Mouse (Mus musculus) intestine, embryonic 14.5 days (tissue): ENCODE results near the gene Igf1r. TPM values are rescaled to one million over a fixed set of nuclear protein-coding genes. Genes with fewer than 3 reads are reported as not detected.

Source experiments
- ATAC-seq: fragments of 200-750 bp; cut with Nextera tagmentation; replicated peaks from 2 replicates; pipeline ENCODE4 v1.8.0; 2017; ENCODE audit warnings: low read depth, moderate number of reproducible peaks, moderate TSS enrichment, moderate library complexity; ENCODE audit not compliant: low FRiP score, low TSS enrichment
- DNase-seq: peaks from one replicate; pipeline ENCODE4 v3.0.0-alpha.2; 2018; ENCODE audit warnings: low spot score
- H3K27ac ChIP-seq: fragments of 300-500 bp; sonication (generic); 2 replicates; pipeline ENCODE4 v1.5.1; 2014; ENCODE audit warnings: low read depth, mild to moderate bottlenecking, control low read depth
- H3K27me3 ChIP-seq: fragments of 300-500 bp; sonication (generic); replicated peaks from 2 replicates; pipeline ENCODE4 v1.6.1; 2014; ENCODE audit warnings: low read length, control low read depth; ENCODE audit not compliant: control insufficient read depth, insufficient read depth
- H3K36me3 ChIP-seq: fragments of 300-500 bp; sonication (generic); 2 replicates; pipeline ENCODE4 v1.6.1; 2014; ENCODE audit warnings: low read length, control low read depth; ENCODE audit not compliant: control insufficient read depth, insufficient read depth
- H3K4me1 ChIP-seq: fragments of 300-500 bp; sonication (generic); replicated peaks from 2 replicates; pipeline ENCODE4 v1.6.1; 2014; ENCODE audit warnings: low read length, control low read depth, mixed read lengths; ENCODE audit not compliant: control insufficient read depth, insufficient read depth
- H3K4me2 ChIP-seq: fragments of 300-500 bp; sonication (generic); 2 replicates; pipeline ENCODE4 v1.6.1; 2014; ENCODE audit warnings: low read length
- H3K4me3 ChIP-seq: fragments of 300-500 bp; sonication (generic); 2 replicates; pipeline ENCODE4 v1.5.1; 2014; ENCODE audit warnings: low read depth, low read length, control low read depth, mixed read lengths
- H3K9ac ChIP-seq: fragments of 300-500 bp; sonication (generic); 2 replicates; pipeline ENCODE4 v1.6.1; 2014; ENCODE audit warnings: mild to moderate bottlenecking, low read length
- H3K9me3 ChIP-seq: fragments of 300-500 bp; sonication (generic); 2 replicates; pipeline ENCODE4 v1.6.1; 2016; ENCODE audit warnings: low read length, control low read depth; ENCODE audit not compliant: control insufficient read depth
- WGBS: fragments of 180-500 bp; shearing (Covaris S2); extraction: QIAGEN DNeasy Blood & Tissue Kit; methylation state at CpG from one replicate; pipeline ENCODE4 v1.1.7; 2014; 5-methylcytosine and 5-hydroxymethylcytosine counted together
- polyA plus RNA-seq: library from polyadenylated mRNA; unstranded; fragments of >200 nt; fragmentation: Nextera tagmentation; extraction: Ambion mirVana; gene quantifications from 2 replicates; pipeline ENCODE4 v1.2.1, GENCODE M21; 2014

The Igf1r gene
- polyA plus RNA-seq, 1 experiment from 2014 or later, result 18.4 TPM

DNA sequence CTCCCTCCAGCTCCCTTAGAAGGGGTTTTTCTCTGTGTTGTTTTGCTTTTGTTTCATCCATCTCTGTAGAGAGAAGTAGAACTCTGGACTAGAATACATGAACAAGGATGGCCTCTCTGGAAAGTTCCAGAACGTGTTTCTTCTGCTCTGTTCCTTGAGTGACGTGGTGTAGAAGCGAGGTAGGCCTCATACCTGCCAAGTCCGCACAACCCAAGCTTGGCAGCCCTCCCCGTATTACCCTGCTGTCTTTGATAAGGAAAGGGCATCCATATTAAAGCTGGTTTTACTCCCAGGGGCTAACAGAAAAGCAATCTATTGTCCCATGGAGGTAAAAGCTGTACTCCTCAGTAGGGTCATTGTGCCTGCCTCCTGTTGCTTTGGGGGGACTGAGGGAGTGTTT lies 164.9 kb downstream of the Igf1r start:
- Histone ChIP-seq H3K36me3 (0 out of 2 replicates have a peak, but pooled peaks cover 7% of the 10 kb centered on the region), H3K9ac (no peak overlapping the region), H3K27ac (no peak overlapping the region), H3K4me3 (no peak overlapping the region), H3K9me3 (no peaks in the 10 kb centered on the region), H3K27me3 (no peaks in the 10 kb centered on the region), H3K4me2 (no peak overlapping the region), H3K4me1 (peaks cover 16% of the 10 kb centered on the region)
- 76% methylated on average over 5 of the region's 5 CpGs for WGBS
- ATAC-seq (no peak), DNase-seq (no peak)

DNA sequence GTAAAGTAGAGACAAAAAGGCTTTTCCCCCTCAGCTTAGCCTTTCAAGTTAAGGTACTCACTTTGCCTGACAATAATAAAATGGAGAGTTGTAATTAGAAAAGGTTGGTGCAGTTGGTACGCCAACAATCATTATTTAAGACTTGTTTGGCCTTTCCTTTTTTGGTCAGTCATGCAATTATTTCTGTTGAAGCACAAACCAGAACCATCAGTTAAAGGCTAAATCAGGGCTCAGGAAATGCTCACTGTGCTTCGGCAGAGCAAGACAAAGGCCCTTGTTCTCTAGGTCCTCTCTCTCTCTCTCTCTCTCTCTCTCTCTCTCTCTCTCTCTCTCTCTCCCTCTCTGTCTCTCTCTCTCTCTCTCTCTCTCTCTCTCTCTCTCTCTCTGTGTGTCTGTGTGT lies 165.4 kb downstream of the Igf1r start:
- H3K27ac ChIP-seq, result no peak overlapping the region
- H3K4me2 ChIP-seq, result no peak overlapping the region
- DNase-seq, result no peak
- 50% methylated on average over 2 of the region's 2 CpGs for WGBS
- no peak for ATAC-seq
- no peak overlapping the region for H3K4me3 ChIP-seq
- H3K27me3 ChIP-seq, result no peaks in the 10 kb centered on the region
- 0 out of 2 replicates have a peak, but pooled peaks cover 7% of the 10 kb centered on the region for H3K36me3 ChIP-seq
- H3K4me1 ChIP-seq, result peaks cover 16% of the 10 kb centered on the region; the same call in 1 of the 2 replicates
- no peaks in the 10 kb centered on the region for H3K9me3 ChIP-seq
- H3K9ac ChIP-seq, result no peak overlapping the region

DNA sequence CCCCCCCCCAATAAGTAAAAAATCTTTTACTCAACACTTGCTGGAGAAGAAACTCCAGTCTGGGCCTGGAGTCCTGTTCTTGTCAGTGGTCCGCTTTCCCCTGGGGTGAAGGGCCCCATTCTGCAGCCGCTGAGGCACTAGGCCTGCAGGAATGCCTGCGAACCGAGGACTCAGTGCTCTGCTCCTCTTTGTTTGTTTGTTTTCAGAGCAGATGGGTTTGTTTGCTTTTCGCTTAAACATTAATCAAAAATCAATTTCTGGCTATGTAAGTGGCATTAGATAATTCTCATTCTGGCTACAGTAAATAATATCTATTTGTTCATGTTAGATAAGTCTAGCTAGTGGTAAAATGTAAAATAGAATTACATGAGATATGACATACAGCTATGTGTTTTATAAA lies 167.0 kb downstream of the Igf1r start:
- Histone ChIP-seq H3K36me3 (0 out of 2 replicates have a peak, but pooled peaks cover 7% of the 10 kb centered on the region), H3K27me3 (no peaks in the 10 kb centered on the region), H3K9me3 (no peaks in the 10 kb centered on the region), H3K4me3 (no peak overlapping the region), H3K27ac (no peak overlapping the region), H3K4me1 (peaks cover 13% of the 10 kb centered on the region; the same call in 1 of the 2 replicates), H3K9ac (no peak overlapping the region), H3K4me2 (no peak overlapping the region)
- DNase-seq, result no peak
- ATAC-seq, result no peak
- WGBS, result 46% methylated on average over 5 of the region's 5 CpGs

DNA sequence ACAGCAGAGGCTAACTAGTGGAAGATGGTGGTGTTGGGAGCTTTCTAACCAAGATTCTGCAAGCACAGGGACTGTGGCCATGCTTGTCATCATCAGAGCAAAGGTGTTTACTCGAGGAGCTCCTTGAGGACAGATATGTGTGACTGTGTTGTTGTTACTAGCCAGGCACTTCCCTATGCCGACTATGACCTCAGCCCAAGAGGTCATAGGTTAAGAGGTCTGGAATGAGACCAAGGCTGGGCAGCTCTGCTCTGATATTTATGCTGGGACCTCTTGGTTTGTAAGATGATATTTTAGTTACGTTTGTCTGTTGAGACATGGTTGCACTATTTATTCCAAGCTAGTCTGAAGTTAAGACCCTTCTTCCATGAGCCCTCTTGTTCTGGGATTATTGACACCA lies 169.8 kb downstream of the Igf1r start:
- Histone ChIP-seq H3K9ac (no peak overlapping the region), H3K27me3 (no peaks in the 10 kb centered on the region), H3K27ac (no peak overlapping the region), H3K4me2 (no peak overlapping the region), H3K4me3 (no peak overlapping the region), H3K9me3 (no peaks in the 10 kb centered on the region), H3K4me1 (peaks cover 17% of the 10 kb centered on the region), H3K36me3 (0 out of 2 replicates have a peak, but pooled peaks cover 1% of the 10 kb centered on the region)
- 23% methylated on average over 3 of the region's 3 CpGs for WGBS
- no peak for DNase-seq
- no peak for ATAC-seq

DNA sequence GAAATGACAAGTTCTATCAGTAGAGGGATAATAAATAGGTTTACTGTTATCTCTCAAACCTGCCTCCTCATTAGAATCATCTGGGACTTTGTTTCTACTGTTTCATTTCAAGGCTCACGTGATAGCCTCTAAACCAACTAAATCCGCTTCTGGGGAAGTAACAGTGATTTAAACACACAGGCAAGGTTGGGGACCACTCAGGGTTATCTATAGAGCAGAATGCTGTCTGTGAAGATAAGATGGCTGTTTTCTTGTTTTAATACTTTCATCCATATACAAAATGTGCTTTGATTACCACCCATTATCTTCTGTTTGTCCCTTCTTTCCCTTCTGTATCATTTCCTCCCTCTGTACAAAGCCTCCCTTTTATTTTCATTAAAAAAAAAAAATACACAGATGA lies 172.7 kb downstream of the Igf1r start:
- Histone ChIP-seq H3K27ac (no peak overlapping the region), H3K4me3 (no peak overlapping the region), H3K4me2 (no peak overlapping the region), H3K36me3 (no peaks in the 10 kb centered on the region), H3K9ac (no peak overlapping the region), H3K27me3 (no peaks in the 10 kb centered on the region), H3K9me3 (no peaks in the 10 kb centered on the region), H3K4me1 (peaks cover 22% of the 10 kb centered on the region)
- ATAC-seq (no peak), DNase-seq (no peak)
- WGBS, result 70% methylated on average over 2 of the region's 2 CpGs

DNA sequence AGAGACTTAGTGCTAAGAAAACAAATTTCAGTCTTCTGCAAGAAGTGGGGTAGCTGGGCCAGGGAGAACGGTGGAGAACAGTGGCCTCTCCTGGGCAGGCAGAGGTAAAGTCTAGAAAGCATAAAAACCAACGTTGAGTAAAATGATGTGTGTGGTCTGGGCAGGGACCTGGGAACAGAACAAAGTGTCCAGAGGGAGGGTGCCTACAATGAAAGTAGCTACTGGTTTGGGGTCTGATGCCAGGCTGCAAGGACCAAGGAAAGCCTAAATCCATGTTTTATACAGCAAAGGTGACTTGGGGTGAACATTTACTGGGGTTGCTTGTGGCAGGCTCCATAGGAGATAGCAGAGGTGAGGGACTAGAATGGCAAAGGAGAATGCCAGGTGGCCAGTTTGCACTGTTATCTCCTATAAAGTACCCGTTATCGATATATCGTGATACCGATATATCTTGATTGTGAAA lies 175.2 kb downstream of the Igf1r start:
- H3K4me2 ChIP-seq, result peak overlapping the region; percentile 97
- no peak overlapping the region for H3K4me3 ChIP-seq
- no peaks in the 10 kb centered on the region for H3K27me3 ChIP-seq
- no peak overlapping the region for H3K27ac ChIP-seq
- peak; percentile 65 for DNase-seq
- no peaks in the 10 kb centered on the region for H3K36me3 ChIP-seq
- 38% methylated on average over 6 of the region's 6 CpGs for WGBS
- H3K4me1 ChIP-seq, result peaks cover 16% of the 10 kb centered on the region
- no peaks in the 10 kb centered on the region for H3K9me3 ChIP-seq
- no peak for ATAC-seq
- no peak overlapping the region for H3K9ac ChIP-seq

DNA sequence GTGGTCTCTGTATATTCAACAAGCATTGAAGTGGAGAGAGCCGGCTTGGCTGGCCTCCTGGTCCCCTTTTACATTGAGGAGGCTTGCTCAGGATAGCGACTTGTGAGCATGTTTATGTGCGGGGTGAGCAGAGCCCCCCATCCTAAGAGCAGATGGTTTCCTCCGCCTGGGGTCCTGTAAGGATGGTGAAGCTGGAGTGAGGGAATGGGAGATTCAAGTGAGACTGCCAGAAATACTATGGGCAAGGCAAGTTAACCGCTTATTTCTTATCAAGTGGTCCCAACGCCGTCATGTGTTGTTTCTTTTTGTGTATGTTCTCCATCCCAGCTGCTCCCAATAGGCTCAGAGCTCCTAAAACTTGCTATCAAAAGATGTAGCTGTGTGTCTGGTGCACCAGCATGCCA lies 175.6 kb downstream of the Igf1r start:
- Histone ChIP-seq H3K9ac (peak overlapping the region; percentile 53; the same call in 1 of the 2 replicates), H3K27ac (no peak overlapping the region), H3K9me3 (no peaks in the 10 kb centered on the region), H3K4me2 (peak overlapping the region; percentile 97), H3K36me3 (no peaks in the 10 kb centered on the region), H3K4me1 (peaks cover 16% of the 10 kb centered on the region), H3K27me3 (no peaks in the 10 kb centered on the region), H3K4me3 (peak overlapping the region; percentile 62)
- no peak for ATAC-seq
- no peak for DNase-seq
- 9% methylated on average over 7 of the region's 7 CpGs for WGBS

DNA sequence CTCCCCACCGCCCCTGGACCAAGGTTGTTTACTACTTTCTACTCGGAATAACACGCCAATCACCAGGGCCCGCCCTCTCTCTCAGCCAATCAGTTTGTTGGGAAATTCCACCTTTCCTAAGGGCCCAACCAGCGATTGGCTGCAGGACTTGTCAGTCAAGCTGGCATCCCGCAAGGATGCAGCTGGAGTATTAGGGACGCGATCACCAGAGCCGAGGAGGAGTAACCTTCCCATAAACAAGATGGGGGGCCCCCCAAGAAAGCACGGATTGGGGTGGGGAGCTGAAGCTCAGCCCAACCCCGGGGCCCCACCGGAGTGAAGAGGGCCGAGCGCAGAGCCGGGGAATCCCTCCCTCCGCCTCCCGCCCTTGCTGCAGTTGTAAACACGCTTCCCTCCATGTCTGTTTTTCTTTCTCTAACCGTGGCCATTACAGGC lies 176.5 kb downstream of the Igf1r start:
- Histone ChIP-seq H3K9me3 (no peaks in the 10 kb centered on the region), H3K4me2 (peak overlapping the region; percentile 97), H3K36me3 (no peaks in the 10 kb centered on the region), H3K4me3 (peak overlapping the region; percentile 62), H3K27me3 (no peaks in the 10 kb centered on the region), H3K9ac (peak overlapping the region; percentile 53), H3K4me1 (peaks cover 16% of the 10 kb centered on the region), H3K27ac (peak overlapping the region; percentile 83)
- 0% methylated on average over 19 of the region's 19 CpGs for WGBS
- peak; percentile 98 for DNase-seq
- peak; percentile 91 for ATAC-seq

DNA sequence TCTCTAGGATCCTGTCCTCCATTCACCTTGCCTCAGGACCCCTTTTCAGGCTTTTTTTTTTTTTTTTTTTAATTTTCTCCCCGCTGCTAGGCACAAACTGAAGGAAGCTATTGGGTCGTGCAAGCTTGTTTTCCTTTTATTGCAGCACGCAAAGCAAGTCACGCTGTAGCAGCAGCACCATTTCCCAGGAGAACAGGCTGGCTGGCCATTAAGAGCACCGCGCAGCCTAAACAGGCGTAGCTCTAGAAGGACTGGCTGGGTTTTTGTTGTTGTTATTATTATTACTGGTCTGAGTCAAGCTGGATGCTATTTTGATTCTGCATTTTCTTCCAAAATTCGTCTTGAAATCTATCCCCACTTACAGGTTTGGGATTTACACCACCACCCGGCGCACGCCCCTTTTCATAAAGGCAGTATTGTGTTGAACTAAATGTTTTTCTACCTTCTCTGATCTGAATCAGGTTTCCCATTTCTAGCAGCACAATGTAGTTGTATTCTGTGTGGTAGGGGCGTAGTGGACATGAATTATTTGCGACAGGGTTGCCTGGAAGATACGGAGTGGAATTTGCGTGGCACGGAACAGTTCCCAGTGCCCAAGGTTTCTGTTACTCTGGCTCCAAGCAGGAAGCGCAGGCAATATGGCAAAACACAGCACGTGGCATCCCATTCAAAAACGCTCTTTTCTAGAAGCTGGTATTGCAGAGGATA lies 177.1 kb downstream of the Igf1r start:
- peak; percentile 54 for ATAC-seq
- Histone ChIP-seq H3K9ac (peak overlapping the region; percentile 53), H3K9me3 (no peaks in the 10 kb centered on the region), H3K4me3 (peak overlapping the region; percentile 62), H3K36me3 (no peaks in the 10 kb centered on the region), H3K4me1 (peaks cover 16% of the 10 kb centered on the region), H3K4me2 (peak overlapping the region; percentile 97), H3K27me3 (no peaks in the 10 kb centered on the region), H3K27ac (peak overlapping the region; percentile 83)
- 1% methylated on average over 19 of the region's 19 CpGs for WGBS
- DNase-seq, result peak; percentile 96
